Mouse (Mus musculus) lung, postnatal 0 days (tissue): ENCODE data around the gene Gm20388.

Experiments
- CTCF ChIP-seq: IDR thresholded peaks from 2 replicates; pipeline ENCODE4 v1.5.1; 2016; ENCODE audit warnings: antibody characterized with exemption, mild to moderate bottlenecking
- EP300 ChIP-seq: IDR thresholded peaks from 2 replicates; pipeline ENCODE4 v1.6.1; 2016; ENCODE audit warnings: antibody characterized with exemption, mild to moderate bottlenecking, control low read depth

DNA sequence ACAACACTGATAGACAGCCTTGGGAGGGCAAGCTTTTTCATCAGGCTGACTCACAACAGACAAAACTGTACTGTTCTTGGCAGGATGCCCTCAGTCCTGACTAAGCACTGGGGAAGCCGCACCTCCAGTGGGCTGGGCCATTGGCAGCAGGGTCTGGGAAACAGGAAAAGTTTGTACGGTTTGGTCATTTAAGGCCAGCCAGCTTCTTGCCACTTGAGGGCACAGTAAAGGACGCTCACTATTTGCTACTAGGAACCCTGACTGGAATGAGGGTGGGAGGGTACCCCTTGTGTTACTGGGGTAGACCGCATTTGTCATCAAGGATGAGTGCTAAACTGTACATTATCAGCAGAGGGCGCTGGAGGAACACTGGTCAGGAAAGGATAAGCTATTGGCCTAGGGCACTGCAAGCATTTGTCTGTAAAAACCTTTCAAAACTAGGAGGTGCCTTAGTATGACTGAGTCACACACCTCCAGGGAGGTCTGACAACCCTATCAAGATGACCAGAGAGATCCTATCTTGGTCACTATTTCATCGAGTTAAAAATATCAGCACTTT is 2995.9 kb downstream of the Gm20388 start:
- TF ChIP-seq CTCF (peak; percentile 95), EP300 (peak; percentile 30; the same call in 1 of the 2 replicates)
